Mouse (Mus musculus) lung, embryonic 14.5 days (tissue): ENCODE results near the gene Tcf7l2. TPM values are rescaled to one million over a fixed set of nuclear protein-coding genes. Genes with fewer than 3 reads are reported as not detected.

Experiments
- ATAC-seq: fragments of 200-750 bp; cut with Nextera tagmentation; 2 replicates; pipeline ENCODE4 v1.8.0; 2017; ENCODE audit warnings: mild to moderate bottlenecking, moderate TSS enrichment, moderate library complexity; ENCODE audit not compliant: insufficient read depth
- DNase-seq: peaks from one replicate; pipeline ENCODE4 v3.0.0-alpha.2; 2015
- H3K27ac ChIP-seq: fragments of 300-500 bp; sonication (generic); 2 replicates; pipeline ENCODE4 v1.5.1; 2014; ENCODE audit warnings: low read depth, mild to moderate bottlenecking, moderate library complexity
- H3K27me3 ChIP-seq: fragments of 300-500 bp; sonication (generic); 2 replicates; pipeline ENCODE4 v1.6.1; 2014; ENCODE audit warnings: low read length, control low read depth; ENCODE audit not compliant: insufficient read depth
- H3K36me3 ChIP-seq: fragments of 300-500 bp; sonication (generic); 2 replicates; pipeline ENCODE4 v1.6.1; 2014; ENCODE audit warnings: control low read depth; ENCODE audit not compliant: insufficient read depth
- H3K4me1 ChIP-seq: fragments of 300-500 bp; sonication (generic); 2 replicates; pipeline ENCODE4 v1.6.1; 2014; ENCODE audit warnings: antibody characterized with exemption, control low read depth; ENCODE audit not compliant: insufficient read depth
- H3K4me2 ChIP-seq: fragments of 300-500 bp; sonication (generic); 2 replicates; pipeline ENCODE4 v1.6.1; 2014; ENCODE audit warnings: mild to moderate bottlenecking
- H3K4me3 ChIP-seq: fragments of 300-500 bp; sonication (generic); 2 replicates; pipeline ENCODE4 v1.5.1; 2014; ENCODE audit warnings: low read depth, low read length
- H3K9ac ChIP-seq: fragments of 300-500 bp; sonication (generic); 2 replicates; pipeline ENCODE4 v1.6.1; 2014
- H3K9me3 ChIP-seq: fragments of 300-500 bp; sonication (generic); 2 replicates; pipeline ENCODE4 v1.6.1; 2016; ENCODE audit warnings: low read depth, low read length, control low read depth
- CTCF ChIP-seq: IDR thresholded peaks from 2 replicates; pipeline ENCODE4 v1.5.1; 2016; ENCODE audit warnings: antibody characterized with exemption, low read depth
- WGBS: fragments of 180-500 bp; shearing (Covaris S2); extraction: QIAGEN DNeasy Blood & Tissue Kit; methylation state at CpG from one replicate; pipeline ENCODE4 v1.1.7; 2014; 5-methylcytosine and 5-hydroxymethylcytosine counted together
- polyA plus RNA-seq: library from polyadenylated mRNA; unstranded; fragments of >200 nt; fragmentation: Nextera tagmentation; extraction: Ambion mirVana; gene quantifications from 2 replicates; pipeline ENCODE4 v1.2.1, GENCODE M21; 2014

The Tcf7l2 gene
- polyA plus RNA-seq, 1 experiment from 2014 or later = 57.1 TPM

- Histone ChIP-seq H3K4me2 (peak overlapping the region; percentile 98), H3K9me3 (no peaks in the 10 kb centered on the region), H3K4me3 (peak overlapping the region; percentile 81), H3K27me3 (no peaks in the 10 kb centered on the region), H3K4me1 (peaks cover 19% of the 10 kb centered on the region), H3K36me3 (no peaks in the 10 kb centered on the region), H3K27ac (peak overlapping the region; percentile 99), H3K9ac (peak overlapping the region; percentile 97)
- WGBS = under 1% methylated on average over 65 of the region's 70 CpGs
- TF ChIP-seq CTCF = no peak
- no peak for ATAC-seq
- DNase-seq = peak; percentile 73
Observed at GRCm38 (mm10) chr19:55742386-55743000, 873 bp downstream of the Tcf7l2 start.

GRCm38 (mm10) chr19:55743001-55743556 lies 1.5 kb downstream of the Tcf7l2 start:
- 0 out of 2 replicates have a peak, but pooled peaks have one; percentile 0 for ATAC-seq
- no peaks in the 10 kb centered on the region for H3K27me3 ChIP-seq
- H3K4me3 ChIP-seq = peak overlapping the region; percentile 81
- no peaks in the 10 kb centered on the region for H3K36me3 ChIP-seq
- DNase-seq = peak; percentile 67
- peak overlapping the region; percentile 98 for H3K4me2 ChIP-seq
- no peaks in the 10 kb centered on the region for H3K9me3 ChIP-seq
- peak overlapping the region; percentile 97 for H3K9ac ChIP-seq
- 0% methylated on average over 30 of the region's 38 CpGs for WGBS
- TF ChIP-seq CTCF = no peak
- H3K4me1 ChIP-seq = peaks cover 24% of the 10 kb centered on the region
- peak overlapping the region; percentile 99 for H3K27ac ChIP-seq

GRCm38 (mm10) chr19:55743557-55744441 lies 2.2 kb downstream of the Tcf7l2 start:
- ATAC-seq = peak; percentile 58; the same call in 1 of the 2 replicates

GRCm38 (mm10) chr19:55744576-55745191 lies 3.1 kb downstream of the Tcf7l2 start:
- no peak for TF ChIP-seq CTCF
- WGBS = 4% methylated on average over 21 of the region's 21 CpGs
- Histone ChIP-seq H3K4me3 (peak overlapping the region; percentile 81), H3K27ac (peak overlapping the region; percentile 99), H3K9ac (peak overlapping the region; percentile 97), H3K9me3 (no peaks in the 10 kb centered on the region), H3K36me3 (no peaks in the 10 kb centered on the region), H3K27me3 (no peaks in the 10 kb centered on the region), H3K4me2 (peak overlapping the region; percentile 98), H3K4me1 (peaks cover 37% of the 10 kb centered on the region)
- no peak for ATAC-seq
- DNase-seq = peak; percentile 60

More at GRCm38 (mm10) chr19:55743557-55744441, 2.2 kb downstream of the Tcf7l2 start:
- Histone ChIP-seq H3K4me2 (peak overlapping the region; percentile 98), H3K27me3 (no peaks in the 10 kb centered on the region), H3K4me1 (peaks cover 32% of the 10 kb centered on the region), H3K27ac (peak overlapping the region; percentile 99), H3K36me3 (no peaks in the 10 kb centered on the region), H3K9me3 (no peaks in the 10 kb centered on the region), H3K9ac (peak overlapping the region; percentile 97), H3K4me3 (peak overlapping the region; percentile 81)
- TF ChIP-seq CTCF = no peak
- WGBS = under 1% methylated on average over 47 of the region's 47 CpGs
- peak; percentile 87 for DNase-seq

GRCm38 (mm10) chr19:55745192-55745578 lies 3.6 kb downstream of the Tcf7l2 start:
- H3K9me3 ChIP-seq = no peaks in the 10 kb centered on the region
- ATAC-seq = no peak
- H3K4me2 ChIP-seq = peak overlapping the region; percentile 98
- H3K4me3 ChIP-seq = peak overlapping the region; percentile 81
- no peak for TF ChIP-seq CTCF
- no peaks in the 10 kb centered on the region for H3K36me3 ChIP-seq
- DNase-seq = peak; percentile 43
- H3K9ac ChIP-seq = peak overlapping the region; percentile 97
- no peaks in the 10 kb centered on the region for H3K27me3 ChIP-seq
- H3K4me1 ChIP-seq = peaks cover 37% of the 10 kb centered on the region
- WGBS = 21% methylated on average over 9 of the region's 9 CpGs
- no peak overlapping the region for H3K27ac ChIP-seq

- no peak for DNase-seq
- TF ChIP-seq CTCF = no peak
Observed at GRCm38 (mm10) chr19:55746241-55746640, 4.6 kb downstream of the Tcf7l2 start.

More at GRCm38 (mm10) chr19:55746241-55746640, 4.6 kb downstream of the Tcf7l2 start:
- Histone ChIP-seq H3K4me1 (peaks cover 37% of the 10 kb centered on the region), H3K9ac (no peak overlapping the region), H3K36me3 (no peaks in the 10 kb centered on the region), H3K27me3 (no peaks in the 10 kb centered on the region), H3K9me3 (no peaks in the 10 kb centered on the region), H3K4me3 (no peak overlapping the region), H3K4me2 (0 out of 2 replicates have a peak overlapping the region, but pooled peaks have one; percentile 7), H3K27ac (no peak overlapping the region)
- WGBS = 45% methylated on average over 5 of the region's 5 CpGs
- no peak for ATAC-seq
